Mouse (Mus musculus) CD4-positive helper T cell, adult 2 months (primary cell): ENCODE results near the gene Ahcy.
"Not testable (repeated sequence)": the region's sequence is repeated elsewhere in the genome, so short reads cannot be mapped to it uniquely, and the experiment has no call there.

Experiments
- DNase-seq: peaks from one replicate; pipeline ENCODE4 v3.0.0-alpha.2; 2012; ENCODE audit warnings: low read depth, missing footprints, low spot score

The Ahcy gene

GRCm38 (mm10) chr2:155019673-155020072, 54.6 kb downstream of the Ahcy start:
- peak; percentile 73 for DNase-seq

- peak; percentile 78 for DNase-seq
These were observed 55.3 kb downstream of the Ahcy start for GRCm38 (mm10) chr2:155018762-155019641.

- DNase-seq, result peak; percentile 18
These were observed 56.0 kb downstream of the Ahcy start, which contains the start of gene Gm14226 for GRCm38 (mm10) chr2:155018251-155018755. Gm14226 (plus strand) TSS chr2:155018266.

GRCm38 (mm10) chr2:155016751-155017150, 57.5 kb downstream of the Ahcy start:
- not testable (repeated sequence) for DNase-seq

GRCm38 (mm10) chr2:155012991-155013390, 61.3 kb downstream of the Ahcy start:
- DNase-seq, result no peak

GRCm38 (mm10) chr2:155011086-155011656, 63.1 kb downstream of the Ahcy start:
- peak; percentile 33 for DNase-seq
